Mouse (Mus musculus): ENCODE data around the gene Nfkbiz.

DNA sequence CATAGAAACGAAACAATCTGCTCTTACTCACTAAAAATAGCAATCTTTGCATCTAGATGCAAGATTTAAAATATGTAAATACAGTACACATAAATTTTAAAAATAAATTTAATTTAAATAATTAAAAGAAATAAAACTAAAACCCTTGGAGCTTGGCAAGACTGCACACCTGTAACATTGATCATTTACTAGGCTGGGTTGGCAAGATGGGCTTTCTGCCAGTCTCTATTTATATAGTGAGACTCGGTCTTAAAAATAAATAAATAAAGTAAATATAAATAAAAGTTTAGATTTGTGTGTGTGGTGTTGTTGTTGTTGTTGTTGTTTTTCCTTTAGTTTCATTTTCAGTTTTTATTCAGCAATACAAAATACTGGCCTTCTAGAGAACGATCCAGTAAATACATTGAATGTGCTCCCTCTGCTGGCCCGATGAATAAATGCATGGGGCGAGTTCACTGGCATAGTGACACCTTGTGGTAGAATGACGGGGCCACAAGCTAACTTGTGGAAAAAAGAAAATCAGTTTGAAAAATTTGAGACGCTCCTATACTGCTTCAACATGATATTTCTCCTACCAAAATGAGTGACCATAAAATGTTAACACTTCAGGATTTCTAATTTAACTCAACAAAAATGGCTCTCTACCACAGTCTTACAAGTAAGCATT, 24.6 kb upstream of the Nfkbiz start:
- TF ChIP-seq KAT2A (conservative IDR thresholded peaks at IDR 0.05; ENCODE audit: low read depth, low read length): no peak
- TF ChIP-seq CTCF (IDR thresholded peaks at IDR 0.05 in 2 of 3, conservative IDR thresholded peaks at IDR 0.05 in 1 of 3; ENCODE audit: control insufficient read depth in 1 of 3, insufficient read depth in 1 of 3, low read depth in 2 of 3, low read length in 3 of 3, poor library complexity in 1 of 3, severe bottlenecking in 1 of 3): peak in 2 of 3 experiments; percentile 92; a peak in 5 of 6 replicates
- TF ChIP-seq POLR2A (IDR thresholded peaks at IDR 0.05; ENCODE audit: control insufficient read depth in 1 of 2, insufficient read depth in 1 of 2, low read depth in 1 of 2, low read length in 2 of 2, poor library complexity in 1 of 2): no peak
- TF ChIP-seq ETS1 (IDR thresholded peaks at IDR 0.05; ENCODE audit: low read depth, low read length): peak; percentile 56; the same call in 1 of the 2 replicates
- peak; percentile 55 for TF ChIP-seq RAD21 (IDR thresholded peaks at IDR 0.05; ENCODE audit: low read depth, low read length)
- no peak for TF ChIP-seq ZMIZ1 (IDR thresholded peaks at IDR 0.05; ENCODE audit: low read depth, low read length)
- TF ChIP-seq ZC3H11A (IDR thresholded peaks at IDR 0.05; ENCODE audit: low read depth, low read length): no peak; the same call in 1 of the 2 replicates
- peak; percentile 46; the same call in 1 of the 2 replicates for TF ChIP-seq ZNF384 (IDR thresholded peaks at IDR 0.05; ENCODE audit: low read depth, low read length)
- no peak for TF ChIP-seq USF1 (IDR thresholded peaks at IDR 0.05; ENCODE audit: low read depth, low read length)
